Mouse (Mus musculus): Measurements from ENCODE around the gene Opn4. TPM values are rescaled to one million over a fixed set of nuclear protein-coding genes. Genes with fewer than 3 reads are reported as not detected.

The Opn4 gene
- total RNA-seq, 2 experiments from 2014 or later = not detected

GRCm38 (mm10) chr14:34591741-34592535 is 8.0 kb downstream of the Opn4 start:
- ATAC-seq (replicated peaks; ENCODE audit: low FRiP score, poor library complexity, severe bottlenecking) = no peak

GRCm38 (mm10) chr14:34590743-34591675 is 8.9 kb downstream of the Opn4 start:
- no peak for ATAC-seq (replicated peaks; ENCODE audit: low FRiP score, poor library complexity, severe bottlenecking)

GRCm38 (mm10) chr14:34590017-34590570 is 9.8 kb downstream of the Opn4 start:
- no peak for ATAC-seq (replicated peaks; ENCODE audit: low FRiP score, poor library complexity, severe bottlenecking)

- no peak for ATAC-seq (replicated peaks; ENCODE audit: low FRiP score, poor library complexity, severe bottlenecking)
Measured at GRCm38 (mm10) chr14:34589185-34589713, 10.7 kb downstream of the Opn4 start.

- ATAC-seq (replicated peaks; ENCODE audit: low FRiP score, poor library complexity, severe bottlenecking) = no peak
Measured at GRCm38 (mm10) chr14:34588498-34588897, 11.4 kb downstream of the Opn4 start, which contains the start of gene Ldb3. Gene Ldb3 (minus strand): TSS chr14:34588682.

- no peak for ATAC-seq (replicated peaks; ENCODE audit: low FRiP score, poor library complexity, severe bottlenecking)
Measured at GRCm38 (mm10) chr14:34588005-34588404, 11.9 kb downstream of the Opn4 start.

GRCm38 (mm10) chr14:34586871-34587270 is 13.1 kb downstream of the Opn4 start:
- no peak for ATAC-seq (replicated peaks; ENCODE audit: low FRiP score, poor library complexity, severe bottlenecking)

- no peak for ATAC-seq (replicated peaks; ENCODE audit: low FRiP score, poor library complexity, severe bottlenecking)
Measured at GRCm38 (mm10) chr14:34585358-34586105, 14.4 kb downstream of the Opn4 start.

- no peak for ATAC-seq (replicated peaks; ENCODE audit: low FRiP score, poor library complexity, severe bottlenecking)
Measured at GRCm38 (mm10) chr14:34582740-34583427, 17.1 kb downstream of the Opn4 start.

GRCm38 (mm10) chr14:34576858-34577257 is 23.1 kb downstream of the Opn4 start:
- no peak for ATAC-seq (replicated peaks; ENCODE audit: low FRiP score, poor library complexity, severe bottlenecking)

GRCm38 (mm10) chr14:34574068-34574467 is 25.9 kb downstream of the Opn4 start:
- no peak for ATAC-seq (replicated peaks; ENCODE audit: low FRiP score, poor library complexity, severe bottlenecking)

GRCm38 (mm10) chr14:34573348-34573913 is 26.5 kb downstream of the Opn4 start:
- no peak for ATAC-seq (replicated peaks; ENCODE audit: low FRiP score, poor library complexity, severe bottlenecking)

- ATAC-seq (replicated peaks; ENCODE audit: low FRiP score, poor library complexity, severe bottlenecking) = no peak
Measured at GRCm38 (mm10) chr14:34571610-34572387, 28.1 kb downstream of the Opn4 start.

- ATAC-seq (replicated peaks; ENCODE audit: low FRiP score, poor library complexity, severe bottlenecking) = no peak
Measured at GRCm38 (mm10) chr14:34570903-34571302, 29.0 kb downstream of the Opn4 start.

- peak; percentile 65 for ATAC-seq (replicated peaks; ENCODE audit: low FRiP score, poor library complexity, severe bottlenecking)
Measured at GRCm38 (mm10) chr14:34570294-34570693, 29.6 kb downstream of the Opn4 start.

- no peak for ATAC-seq (replicated peaks; ENCODE audit: low FRiP score, poor library complexity, severe bottlenecking)
Measured at GRCm38 (mm10) chr14:34569534-34570194, 30.3 kb downstream of the Opn4 start.

GRCm38 (mm10) chr14:34568626-34569025 is 31.3 kb downstream of the Opn4 start:
- no peak for ATAC-seq (replicated peaks; ENCODE audit: low FRiP score, poor library complexity, severe bottlenecking)

Measured in erythroblast, adult 5-6 weeks (primary cell).